Mouse (Mus musculus): Measurements from ENCODE around the gene Rps19. TPM values are rescaled to one million over a fixed set of nuclear protein-coding genes. Genes with fewer than 3 reads are reported as not detected.

Gene Rps19
- total and polyA plus RNA-seq, 3 experiments, result 1,739 to 4,140 (median 2,094) TPM

DNA sequence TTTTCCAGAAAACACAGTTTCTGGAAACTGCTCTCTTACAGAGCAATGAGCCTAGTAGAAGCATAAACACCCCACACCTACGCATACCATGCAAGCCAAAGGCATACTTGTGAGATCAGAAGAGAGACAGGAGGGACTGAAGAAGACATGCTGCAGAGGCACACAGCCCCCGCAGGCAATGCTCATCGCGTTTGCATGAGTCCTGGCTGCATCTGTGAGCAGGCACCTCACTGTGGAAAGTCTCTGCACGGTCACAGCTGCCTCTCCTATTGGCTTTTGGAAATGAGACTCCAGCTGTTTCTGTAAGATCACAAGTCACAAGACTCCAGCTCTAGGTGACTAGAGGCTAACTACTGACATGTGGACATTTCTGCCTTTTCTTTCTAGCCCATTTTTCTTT lies 34.0 kb upstream of the Rps19 start (continued):
- peak; percentile 33; the same call in 1 of the 2 replicates for TF ChIP-seq MAZ (IDR thresholded peaks at IDR 0.05; ENCODE audit: low read depth, low read length)
- TF ChIP-seq IRF4 (IDR thresholded peaks at IDR 0.05; ENCODE audit: low read depth, low read length), result no peak
- no peak for TF ChIP-seq PAX5 (IDR thresholded peaks at IDR 0.05; ENCODE audit: low read length)
- no peak for TF ChIP-seq JUND (conservative IDR thresholded peaks at IDR 0.05; ENCODE audit: low read depth, low read length)
- no peak for TF ChIP-seq E2F4 (IDR thresholded peaks at IDR 0.05; ENCODE audit: insufficient replicate concordance, low read depth, low read length)
- TF ChIP-seq USF2 (conservative IDR thresholded peaks at IDR 0.05; ENCODE audit: low read depth, low read length), result no peak
- TF ChIP-seq ZNF384 (IDR thresholded peaks at IDR 0.05; ENCODE audit: low read depth, low read length), result no peak

- H3K9ac ChIP-seq (ENCODE audit: insufficient read depth, low read depth), result peak overlapping the region; percentile 87; the same call in 1 of the 2 replicates
- in situ Hi-C loops (cut with MboI; ENCODE audit: low pct_ligation_motif_present, low pct_unique_long_range_greater_than_20kb, low sequenced_read_pairs), result loop anchor here (10.0 kb wide), 1 partner anchor 54 kb away; the partner anchor contains the start of gene Arhgef1
- no peaks in the 10 kb centered on the region for H3K36me3 ChIP-seq (replicated peaks in 1 of 2; ENCODE audit: control insufficient read depth in 1 of 2, insufficient read depth in 1 of 2, low read length in 1 of 2)
- peak; percentile 91 for DNase-seq (ENCODE audit: extremely low read depth)
- dilution Hi-C loops (cut with MboI; ENCODE audit: extremely low pct_ligation_motif_present, extremely low pct_unique_long_range_greater_than_20kb, low sequenced_read_pairs), result no loop called here
- no peaks in the 10 kb centered on the region for H3K9me3 ChIP-seq (replicated peaks; ENCODE audit: low read length)
- peak overlapping the region; percentile 99 for H3K4me2 ChIP-seq (ENCODE audit: insufficient read depth, low read depth, poor library complexity, severe bottlenecking)
- no peaks in the 10 kb centered on the region for H3K79me2 ChIP-seq (replicated peaks; ENCODE audit: control insufficient read depth, extremely low read depth, insufficient read depth, poor library complexity, severe bottlenecking)
- H3K27me3 ChIP-seq (replicated peaks), result no peaks in the 10 kb centered on the region
- H3K27ac ChIP-seq (ENCODE audit: insufficient read depth, low read depth), result peak overlapping the region; percentile 98
- H3K4me1 ChIP-seq (ENCODE audit: control insufficient read depth in 1 of 2, insufficient read depth in 2 of 2), result peaks cover 26 to 53% of the 10 kb centered on the region in 2 experiments
- peak overlapping the region; percentile 50 to 68 (median 64) for H3K4me3 ChIP-seq (replicated peaks in 1 of 3; ENCODE audit: low read depth in 2 of 3, low read length in 2 of 3, poor library complexity in 1 of 3)
- no peak for TF ChIP-seq SMC3 (IDR thresholded peaks at IDR 0.05; ENCODE audit: low read depth, low read length)
- no peak for TF ChIP-seq CHD1 (IDR thresholded peaks at IDR 0.05; ENCODE audit: low read depth, low read length)
- TF ChIP-seq PAX5 (IDR thresholded peaks at IDR 0.05; ENCODE audit: low read length), result no peak
- TF ChIP-seq JUN (IDR thresholded peaks at IDR 0.05; ENCODE audit: insufficient read depth, low read depth, low read length), result peak; percentile 70
- peak; percentile 89 for TF ChIP-seq ZNF384 (IDR thresholded peaks at IDR 0.05; ENCODE audit: low read depth, low read length)
- peak; percentile 84 for TF ChIP-seq SIN3A (IDR thresholded peaks at IDR 0.05; ENCODE audit: low read length)
- TF ChIP-seq USF1 (IDR thresholded peaks at IDR 0.05; ENCODE audit: low read depth, low read length), result peak; percentile 63
- TF ChIP-seq ZMIZ1 (IDR thresholded peaks at IDR 0.05; ENCODE audit: low read depth, low read length), result no peak
- TF ChIP-seq JUND (conservative IDR thresholded peaks at IDR 0.05; ENCODE audit: low read depth, low read length), result peak; percentile 64
- peak; percentile 72 for TF ChIP-seq TCF12 (IDR thresholded peaks at IDR 0.05; ENCODE audit: low read depth, low read length)
- no peak for TF ChIP-seq NRF1 (IDR thresholded peaks at IDR 0.05; ENCODE audit: low read depth, low read length)
- 0 out of 2 replicates have a peak, but pooled peaks have one; percentile 29 for TF ChIP-seq NELFE (IDR thresholded peaks at IDR 0.05; ENCODE audit: low read depth, low read length)
- TF ChIP-seq BHLHE40 (IDR thresholded peaks at IDR 0.05; ENCODE audit: low read depth, low read length), result peak; percentile 97
- no peak for TF ChIP-seq CTCF (conservative IDR thresholded peaks at IDR 0.05 in 1 of 2, IDR thresholded peaks at IDR 0.05 in 1 of 2; ENCODE audit: low read depth in 2 of 2, low read length in 2 of 2)
- no peak for TF ChIP-seq GABPA (IDR thresholded peaks at IDR 0.05; ENCODE audit: insufficient replicate concordance, low read depth, low read length)
- TF ChIP-seq MAX (IDR thresholded peaks at IDR 0.05; ENCODE audit: low read length), result peak; percentile 94
- TF ChIP-seq USF2 (conservative IDR thresholded peaks at IDR 0.05; ENCODE audit: low read depth, low read length), result no peak
- TF ChIP-seq TBP (conservative IDR thresholded peaks at IDR 0.05; ENCODE audit: low read depth, low read length), result peak; percentile 47; the same call in 1 of the 2 replicates
- peak; percentile 94 for TF ChIP-seq MYC (IDR thresholded peaks at IDR 0.05; ENCODE audit: low read depth, low read length)
- no peak for TF ChIP-seq RAD21 (IDR thresholded peaks at IDR 0.05; ENCODE audit: low read depth, low read length)
- TF ChIP-seq POLR2AphosphoS2 (IDR thresholded peaks at IDR 0.05; ENCODE audit: low read depth, low read length), result no peak
- TF ChIP-seq MAZ (IDR thresholded peaks at IDR 0.05; ENCODE audit: low read depth, low read length), result peak; percentile 96
- TF ChIP-seq ELF1 (IDR thresholded peaks at IDR 0.05; ENCODE audit: low read depth, low read length), result peak; percentile 74
- TF ChIP-seq RCOR1 (conservative IDR thresholded peaks at IDR 0.05; ENCODE audit: low read depth, low read length), result no peak
- TF ChIP-seq ZKSCAN1 (IDR thresholded peaks at IDR 0.05; ENCODE audit: borderline replicate concordance, low read depth, low read length), result no peak
- TF ChIP-seq CHD2 (IDR thresholded peaks at IDR 0.05; ENCODE audit: low read length), result peak; percentile 90
- TF ChIP-seq UBTF (IDR thresholded peaks at IDR 0.05; ENCODE audit: low read depth, low read length), result no peak
- TF ChIP-seq POLR2A (IDR thresholded peaks at IDR 0.05; ENCODE audit: low read depth, low read length), result peak; percentile 58
- TF ChIP-seq EP300 (IDR thresholded peaks at IDR 0.05; ENCODE audit: low read length), result peak; percentile 67
- 0 out of 2 replicates have a peak, but pooled peaks have one; percentile 17 for TF ChIP-seq KAT2A (IDR thresholded peaks at IDR 0.05; ENCODE audit: insufficient replicate concordance, low read length)
- peak; percentile 88 for TF ChIP-seq ETS1 (conservative IDR thresholded peaks at IDR 0.05; ENCODE audit: low read depth, low read length)
- peak; percentile 48; the same call in 1 of the 2 replicates for TF ChIP-seq MEF2A (IDR thresholded peaks at IDR 0.05; ENCODE audit: borderline replicate concordance, low read depth, low read length)
- TF ChIP-seq MAFK (IDR thresholded peaks at IDR 0.05; ENCODE audit: insufficient replicate concordance, low read length), result peak; percentile 95
- TF ChIP-seq HCFC1 (IDR thresholded peaks at IDR 0.05; ENCODE audit: low read depth, low read length), result peak; percentile 53
- TF ChIP-seq ZC3H11A (IDR thresholded peaks at IDR 0.05; ENCODE audit: low read depth, low read length), result no peak
- peak; percentile 81 for TF ChIP-seq IRF4 (IDR thresholded peaks at IDR 0.05; ENCODE audit: low read depth, low read length)
Measured at GRCm38 (mm10) chr7:24850899-24851303, 33.3 kb upstream of the Rps19 start.
